Mouse (Mus musculus) MEL-GATA-1-ER (cell line): ENCODE data around the gene Krt7.
A peak's percentile ranks its signal among the peaks of the same experiment; 100 is the strongest.

Experiments used
- DNase-seq: peaks from one replicate; pipeline ENCODE4 v3.0.0-alpha.2; 2012; ENCODE audit warnings: low read depth; ENCODE audit errors: extremely low read depth

The Krt7 gene

GRCm38 (mm10) chr15:101375956-101376775 lies 34.7 kb upstream of the Krt7 start:
- DNase-seq: no peak

DNA sequence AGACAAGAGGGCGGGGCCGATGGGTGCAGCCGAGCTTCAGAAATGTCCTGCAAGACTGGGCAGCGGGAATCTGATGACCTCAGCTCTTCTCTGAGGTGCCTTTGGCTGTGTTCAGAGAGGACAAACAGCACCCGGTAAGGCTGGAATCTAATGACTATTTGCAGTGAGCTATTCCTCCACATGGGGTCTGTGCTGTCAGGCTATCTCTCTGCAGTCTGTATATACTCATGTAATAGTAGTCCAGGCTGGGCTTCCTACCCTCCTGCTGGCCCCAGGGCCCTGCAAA lies 34.1 kb upstream of the Krt7 start:
- no peak for DNase-seq

DNA sequence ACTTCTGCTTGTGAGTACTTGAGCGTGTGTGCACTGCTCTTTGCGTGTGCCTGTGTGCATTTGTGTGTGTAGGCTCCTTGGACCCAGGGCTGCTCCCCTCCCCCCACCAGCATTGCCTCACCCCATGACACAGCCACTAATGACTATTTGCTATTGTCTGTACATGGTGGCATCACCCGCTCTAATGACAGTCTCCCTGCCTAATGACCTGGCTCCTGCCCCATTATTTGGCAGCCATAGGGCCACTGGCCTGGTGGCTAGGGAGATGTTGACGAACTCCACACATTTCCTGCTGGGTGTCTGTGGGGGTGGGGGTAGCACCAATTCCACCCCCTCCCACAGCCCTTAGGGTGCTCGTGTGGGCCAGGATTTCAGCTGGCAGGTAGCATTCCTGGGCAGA lies 32.2 kb upstream of the Krt7 start:
- DNase-seq: no peak

DNA sequence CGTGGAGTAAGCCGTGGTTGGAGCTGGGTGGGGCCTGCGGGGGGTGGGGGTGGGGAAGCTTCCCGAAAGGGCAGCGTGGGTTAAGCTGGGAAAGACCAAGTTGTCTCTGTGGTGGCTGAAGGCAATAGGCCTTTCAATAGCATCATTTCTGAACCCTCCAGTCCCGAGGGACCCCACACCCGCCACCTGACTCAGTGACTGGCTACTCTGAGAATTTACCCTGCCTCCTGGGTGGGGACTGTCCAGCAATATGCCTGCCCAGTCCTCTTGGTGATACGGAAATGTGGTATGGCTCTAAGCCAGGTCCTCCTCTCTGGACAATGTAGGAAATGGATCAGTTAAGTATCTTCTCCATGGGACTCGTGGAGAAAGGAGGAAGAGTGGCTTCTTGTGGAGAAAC lies 29.1 kb upstream of the Krt7 start:
- DNase-seq: no peak

DNA sequence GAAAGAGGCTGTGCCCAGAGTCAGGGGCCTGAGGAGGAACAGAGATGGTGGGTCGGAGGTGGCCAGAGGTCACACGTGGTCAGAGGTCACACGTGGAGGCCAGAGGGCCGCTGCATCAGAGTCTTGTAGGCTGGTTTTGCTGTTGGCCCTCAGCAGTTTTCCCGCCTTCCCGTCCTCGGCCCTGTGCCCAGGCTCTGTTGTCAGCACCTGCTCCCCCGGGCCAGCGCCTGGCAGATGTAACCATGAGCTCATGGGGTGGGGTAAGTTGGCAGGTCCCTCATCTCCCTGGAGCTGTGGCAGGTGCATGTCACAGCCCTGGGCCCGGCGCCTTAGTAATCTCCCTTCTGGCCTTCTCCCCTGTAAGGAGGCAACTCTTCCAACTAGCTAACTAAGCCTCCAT lies 28.0 kb upstream of the Krt7 start:
- no peak for DNase-seq

DNA sequence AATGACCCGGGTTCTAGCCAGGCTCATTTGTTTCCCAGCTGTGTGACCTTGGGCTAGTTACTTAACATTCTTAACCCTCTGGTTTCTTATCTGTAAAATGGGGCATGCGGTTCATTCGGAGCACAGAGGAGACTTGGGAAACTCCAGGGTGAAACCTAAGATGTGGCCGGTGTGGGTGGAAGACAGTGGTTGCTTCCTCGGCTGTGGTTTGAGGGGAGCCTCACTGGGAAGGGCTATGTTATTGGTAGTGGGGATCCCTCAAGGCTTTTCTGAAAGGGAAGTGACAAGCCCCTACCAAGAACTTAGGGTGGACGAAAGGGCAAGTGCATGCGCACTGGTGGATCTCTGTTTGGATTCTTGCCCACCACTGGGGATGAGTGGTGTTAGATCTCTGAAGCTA lies 26.2 kb upstream of the Krt7 start:
- no peak for DNase-seq

DNA sequence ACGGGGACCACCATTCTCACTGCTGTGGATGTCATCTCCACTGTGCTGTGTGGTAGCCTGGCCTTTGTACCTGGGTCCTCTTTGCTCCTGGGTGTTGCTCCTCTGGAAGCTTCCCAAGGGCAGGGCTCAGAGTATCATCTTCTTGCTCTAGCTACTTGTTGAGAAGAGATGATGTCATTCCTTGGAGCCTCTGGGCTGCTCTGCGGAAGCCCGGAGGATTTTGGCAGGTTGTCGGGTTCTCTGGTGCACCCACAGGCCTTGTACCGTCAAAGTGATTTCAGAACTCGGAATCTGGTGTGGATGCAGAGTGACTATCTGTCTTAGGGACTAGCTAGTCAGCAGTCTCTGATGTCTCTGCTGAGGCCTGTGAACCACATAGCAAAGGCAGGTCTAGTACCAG lies 25.8 kb upstream of the Krt7 start:
- DNase-seq: no peak

DNA sequence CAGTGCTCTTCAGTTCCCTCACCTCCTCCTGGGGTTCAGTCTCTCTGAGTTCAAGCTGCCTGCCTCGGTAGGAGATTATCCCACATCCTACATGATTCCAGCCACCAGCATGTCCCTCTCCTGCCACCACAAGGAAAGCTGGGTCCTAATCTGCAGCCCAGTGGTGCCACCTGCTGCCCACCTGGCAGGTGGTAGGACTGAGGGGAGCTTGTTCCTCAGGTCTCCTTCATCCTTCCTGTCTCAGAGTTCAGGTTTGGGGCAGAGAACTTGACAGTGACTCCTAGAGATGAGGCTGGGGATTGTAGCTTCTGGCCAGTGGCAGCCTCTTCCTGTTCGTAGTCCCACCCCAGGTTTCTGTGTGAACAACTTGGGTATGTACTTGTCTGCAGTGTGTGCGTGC lies 23.7 kb upstream of the Krt7 start:
- DNase-seq: no peak

DNA sequence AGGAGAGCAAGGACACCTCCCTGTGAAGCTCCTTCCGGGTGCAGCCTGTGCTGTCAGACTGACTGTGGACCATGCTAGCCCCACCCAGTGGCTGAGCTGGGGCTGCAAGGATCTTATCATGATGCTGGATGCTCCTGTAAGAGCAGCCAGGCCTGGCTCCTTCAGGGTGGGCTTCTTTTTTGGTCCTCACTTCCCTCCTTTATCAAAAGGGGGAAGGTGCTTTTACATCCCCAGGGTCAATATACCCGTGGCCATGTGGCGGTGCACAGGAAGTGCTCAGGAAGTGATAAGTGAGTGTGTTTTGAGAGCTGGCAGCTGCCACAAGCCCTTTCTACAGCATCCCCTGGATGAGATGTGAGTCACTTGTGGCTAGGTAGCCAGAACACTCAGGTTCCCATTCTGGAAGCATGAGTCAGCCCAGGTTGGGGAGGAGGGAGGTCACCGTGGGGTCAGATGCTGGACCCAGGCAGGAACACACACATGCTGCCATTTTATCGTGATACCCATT lies 22.8 kb upstream of the Krt7 start:
- DNase-seq: peak; percentile 59

- DNase-seq: no peak
Observed at GRCm38 (mm10) chr15:101390203-101390602, 20.6 kb upstream of the Krt7 start.

- DNase-seq: no peak
Observed at GRCm38 (mm10) chr15:101392251-101392650, 18.6 kb upstream of the Krt7 start.

DNA sequence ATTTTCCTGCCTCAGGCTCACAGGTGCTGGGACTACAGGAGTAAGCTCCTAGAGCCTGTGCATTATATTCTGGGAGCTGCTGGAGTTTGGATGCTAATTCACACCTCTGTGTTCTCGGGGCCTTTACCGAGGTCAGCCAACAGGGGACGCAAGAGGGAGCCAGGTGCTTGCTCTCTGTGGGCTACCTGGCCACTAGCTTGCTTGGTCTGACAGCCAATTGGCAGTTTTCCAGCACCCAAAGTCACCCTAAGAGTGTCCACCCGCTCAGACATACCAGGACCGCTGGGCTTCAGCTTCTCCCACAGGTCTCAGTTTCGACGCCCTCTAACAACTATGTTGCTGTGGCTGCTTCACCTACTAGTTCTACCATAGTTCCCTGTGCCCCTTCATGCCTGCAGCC lies 15.9 kb upstream of the Krt7 start:
- DNase-seq: no peak

DNA sequence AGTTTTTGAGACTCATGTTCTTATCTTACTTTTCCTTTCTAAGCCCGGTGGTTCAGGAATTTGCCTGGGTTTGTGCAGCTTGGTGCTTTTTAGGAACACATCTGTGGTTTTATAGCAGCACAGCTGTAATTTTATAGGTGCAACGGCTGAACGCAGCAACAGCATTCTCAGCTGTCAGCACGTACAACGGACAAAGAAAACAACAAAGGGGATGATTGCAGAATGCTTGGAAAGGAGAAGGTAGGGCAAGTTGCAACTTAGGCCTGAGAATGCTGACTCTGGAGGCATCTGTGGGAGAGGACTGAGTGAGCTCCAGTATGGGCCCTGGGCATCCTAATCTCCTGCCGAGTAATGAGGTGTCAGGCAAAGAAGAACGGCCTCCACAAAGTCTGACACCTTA lies 14.4 kb upstream of the Krt7 start:
- DNase-seq: no peak

DNA sequence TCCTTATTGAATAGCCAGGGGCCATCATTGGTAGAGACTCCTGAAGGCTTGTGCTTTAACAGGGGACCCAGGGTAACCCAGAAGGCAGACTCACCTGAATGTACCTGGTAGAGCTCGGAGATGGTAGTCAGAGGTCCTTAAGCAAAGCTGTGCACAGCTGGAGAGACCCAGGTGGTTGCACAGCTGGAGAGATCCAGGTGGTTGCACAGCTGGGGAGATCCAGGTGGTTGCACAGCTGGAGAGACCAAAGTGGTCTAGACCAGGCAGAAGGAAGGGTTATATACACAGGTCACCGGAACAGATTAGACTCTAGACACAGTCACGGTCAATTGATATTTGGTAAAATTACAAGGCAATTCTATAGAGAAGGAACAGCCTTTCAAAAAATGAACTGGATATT lies 13.9 kb upstream of the Krt7 start:
- DNase-seq: no peak

GRCm38 (mm10) chr15:101397683-101398082 lies 13.2 kb upstream of the Krt7 start:
- DNase-seq: no peak

- DNase-seq: no peak
Observed at GRCm38 (mm10) chr15:101398269-101398668, 12.6 kb upstream of the Krt7 start.

DNA sequence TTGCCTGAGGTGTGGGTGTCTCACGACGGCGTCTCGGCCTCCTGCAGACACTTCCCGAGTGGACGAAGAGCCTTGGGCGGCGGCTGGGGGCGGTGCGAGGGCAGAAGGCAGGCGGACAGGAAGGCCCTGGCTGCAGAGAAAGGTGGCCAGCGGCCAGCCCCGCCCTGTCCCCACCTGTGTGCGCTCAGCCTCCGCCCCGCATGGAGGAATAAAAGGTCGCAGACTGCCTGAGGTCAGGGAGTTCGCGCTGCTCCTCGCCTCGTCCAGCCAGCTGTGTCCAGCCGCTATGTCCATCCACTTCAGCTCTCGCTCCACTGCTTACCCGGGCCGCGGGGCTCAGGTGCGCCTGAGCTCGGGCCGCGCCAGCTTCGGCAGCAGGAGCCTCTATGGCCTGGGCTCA lies 1.3 kb downstream of the Krt7 start:
- DNase-seq: no peak

DNA sequence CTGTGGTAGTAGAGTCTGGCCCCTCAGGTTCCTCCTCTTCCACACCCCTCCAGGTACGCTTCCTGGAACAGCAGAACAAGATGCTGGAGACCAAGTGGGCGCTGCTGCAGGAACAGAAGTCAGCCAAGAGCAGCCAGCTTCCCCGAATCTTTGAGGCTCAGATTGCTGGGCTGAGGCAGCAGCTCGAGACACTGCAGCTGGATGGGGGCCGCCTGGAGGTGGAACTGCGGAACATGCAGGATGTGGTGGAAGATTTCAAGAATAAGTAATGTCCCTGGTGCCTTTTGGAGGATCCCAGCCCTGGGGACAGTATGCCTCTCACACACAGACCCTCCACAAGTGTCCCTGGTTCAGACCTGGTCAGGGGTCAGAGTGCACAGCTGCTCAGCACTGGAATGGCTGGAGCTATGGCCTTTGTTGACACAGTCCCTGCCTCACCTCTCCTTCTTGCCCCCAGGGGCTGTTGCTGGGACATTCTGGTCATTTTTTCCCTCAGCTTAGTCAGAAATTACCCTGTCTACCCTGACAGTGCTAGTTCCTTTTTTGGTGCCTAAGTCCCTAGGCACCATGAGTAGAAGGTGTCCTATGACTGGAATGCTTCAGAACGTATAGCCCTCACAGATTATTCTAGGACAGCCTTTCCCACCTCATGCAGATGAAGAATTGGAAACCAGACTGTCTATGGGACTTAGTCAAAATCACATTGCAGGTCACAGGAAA lies 3.2 kb downstream of the Krt7 start:
- DNase-seq: no peak

DNA sequence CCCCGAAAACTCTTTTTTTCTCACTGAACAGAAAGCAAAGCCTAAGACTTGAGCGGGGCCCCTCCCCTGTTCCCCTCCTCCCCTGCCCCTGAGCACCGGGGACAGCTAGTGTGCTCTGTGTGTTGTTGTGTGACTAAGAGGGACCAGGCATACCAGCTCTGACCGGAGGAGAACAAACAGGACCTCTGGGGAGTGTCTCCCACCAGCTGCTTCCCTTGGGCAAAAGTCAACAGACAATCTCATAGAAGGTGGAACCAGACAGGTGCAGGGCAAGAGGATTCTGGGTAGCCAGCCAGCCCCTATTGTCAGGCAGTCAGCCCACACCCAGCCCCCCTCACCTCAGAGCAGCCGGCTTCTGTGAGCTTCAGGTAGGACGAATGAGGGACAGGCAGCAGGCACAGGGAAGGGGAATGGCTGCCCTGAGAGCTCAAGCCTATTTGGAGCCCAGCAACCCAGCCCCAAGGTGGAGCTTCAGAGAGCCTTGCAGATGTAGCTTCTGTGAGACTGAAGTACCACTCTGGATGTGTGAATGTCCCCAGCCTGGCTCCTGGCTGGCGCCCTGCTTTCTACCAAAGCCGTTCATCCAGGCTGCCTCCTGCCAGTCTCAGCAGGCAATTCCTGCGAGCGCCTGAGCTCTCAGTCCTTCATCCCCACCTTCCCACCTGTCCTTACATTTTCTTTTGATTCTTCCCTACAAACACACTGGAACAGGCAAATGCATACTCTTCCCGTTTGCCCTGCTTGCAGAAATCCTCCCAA lies 4.1 kb downstream of the Krt7 start:
- no peak for DNase-seq

GRCm38 (mm10) chr15:101418950-101419349 lies 8.1 kb downstream of the Krt7 start:
- DNase-seq: no peak

GRCm38 (mm10) chr15:101420903-101421302 lies 10.1 kb downstream of the Krt7 start:
- DNase-seq: no peak

- no peak for DNase-seq
Observed at GRCm38 (mm10) chr15:101424914-101425313, 14.1 kb downstream of the Krt7 start.
